Mouse (Mus musculus) layer of hippocampus, postnatal 36 days (tissue): ENCODE measurements around the gene Dnah10. TPM values are rescaled to one million over a fixed set of nuclear protein-coding genes. Genes with fewer than 3 reads are reported as not detected.
"Not testable (repeated sequence)": the region's sequence is repeated elsewhere in the genome, so short reads cannot be mapped to it uniquely, and the experiment has no call there.

Experiments used
- DNase-seq, 2 experiments: peaks; one replicate each; pipeline ENCODE4 v3.0.0; 2022
- total RNA-seq, 2 experiments: library from RNA; stranded (reverse); gene quantifications; 2 replicates each; pipeline ENCODE4 v1.2.3; 2021

Gene Dnah10
- under 1 TPM; 0.40 to 0.52 TPM for total RNA-seq

GRCm38 (mm10) chr5:124724997-124725396, at the start of gene Dnah10:
Gene Dnah10, plus strand, starts transcription at chr5:124725085.
- DNase-seq, result peak; percentile 12 to 42

GRCm38 (mm10) chr5:124713741-124714140, 11.1 kb upstream of the Dnah10 start:
- no peak for DNase-seq

- no peak for DNase-seq
These were observed 9.8 kb upstream of the Dnah10 start for GRCm38 (mm10) chr5:124715135-124715534.

- no peak for DNase-seq
These were observed 6.9 kb upstream of the Dnah10 start for GRCm38 (mm10) chr5:124717969-124718368.

GRCm38 (mm10) chr5:124718396-124718795, 6.5 kb upstream of the Dnah10 start:
- no peak for DNase-seq

GRCm38 (mm10) chr5:124723125-124723524, 1.8 kb upstream of the Dnah10 start:
- DNase-seq, result no peak

GRCm38 (mm10) chr5:124729662-124730206, 4.8 kb downstream of the Dnah10 start:
- no peak for DNase-seq

GRCm38 (mm10) chr5:124733961-124734360, 9.1 kb downstream of the Dnah10 start:
- DNase-seq, result no peak

- no peak for DNase-seq
These were observed 17.2 kb downstream of the Dnah10 start for GRCm38 (mm10) chr5:124741898-124742599.

- no peak for DNase-seq
These were observed 19.0 kb downstream of the Dnah10 start for GRCm38 (mm10) chr5:124743841-124744240.

- no peak for DNase-seq
These were observed 21.3 kb downstream of the Dnah10 start for GRCm38 (mm10) chr5:124746220-124746619.

- DNase-seq, result no peak
These were observed 23.4 kb downstream of the Dnah10 start for GRCm38 (mm10) chr5:124748296-124748695.

- DNase-seq, result no peak
These were observed 26.8 kb downstream of the Dnah10 start for GRCm38 (mm10) chr5:124751656-124752055.

GRCm38 (mm10) chr5:124761011-124761410, 36.1 kb downstream of the Dnah10 start:
- DNase-seq, result no peak

GRCm38 (mm10) chr5:124761787-124762186, 36.9 kb downstream of the Dnah10 start:
- DNase-seq, result no peak

- DNase-seq, result no peak
These were observed 49.7 kb downstream of the Dnah10 start for GRCm38 (mm10) chr5:124774552-124774951.

GRCm38 (mm10) chr5:124776289-124776688, 51.4 kb downstream of the Dnah10 start:
- DNase-seq, result not testable (repeated sequence)

- DNase-seq, result peak; percentile 9 to 11
These were observed 52.4 kb downstream of the Dnah10 start for GRCm38 (mm10) chr5:124777178-124777709.

GRCm38 (mm10) chr5:124779926-124780325, 55.0 kb downstream of the Dnah10 start:
- no peak for DNase-seq

- DNase-seq, result no peak
These were observed 56.8 kb downstream of the Dnah10 start for GRCm38 (mm10) chr5:124781696-124782095.

GRCm38 (mm10) chr5:124785650-124786049, 60.8 kb downstream of the Dnah10 start:
- DNase-seq, result no peak

GRCm38 (mm10) chr5:124792112-124792511, 67.2 kb downstream of the Dnah10 start:
- no peak for DNase-seq

GRCm38 (mm10) chr5:124809708-124810366, 85.0 kb downstream of the Dnah10 start:
- peak; percentile 21 to 48 for DNase-seq
